Mouse (Mus musculus) liver, embryonic 11.5 days (tissue): ENCODE results near the gene Cmtm4. TPM values are rescaled to one million over a fixed set of nuclear protein-coding genes. Genes with fewer than 3 reads are reported as not detected.

Source experiments
- ATAC-seq: fragments of 200-750 bp; cut with Nextera tagmentation; replicated peaks from 2 replicates; pipeline ENCODE4 v1.8.0; 2017; ENCODE audit warnings: moderate number of reproducible peaks, mild to moderate bottlenecking, moderate TSS enrichment, moderate library complexity; ENCODE audit not compliant: low FRiP score
- DNase-seq: peaks from one replicate; pipeline ENCODE4 v3.0.0-alpha.2; 2017; ENCODE audit warnings: low spot score
- H3K27ac ChIP-seq: fragments of 300-500 bp; sonication (generic); 2 replicates; pipeline ENCODE4 v1.5.1; 2014; ENCODE audit warnings: mild to moderate bottlenecking, low read depth, low read length, control low read depth
- H3K27me3 ChIP-seq: fragments of 300-500 bp; sonication (generic); replicated peaks from 2 replicates; pipeline ENCODE4 v1.6.1; 2014; ENCODE audit warnings: low read length, mixed read lengths; ENCODE audit not compliant: control insufficient read depth, insufficient read depth
- H3K36me3 ChIP-seq: fragments of 300-500 bp; sonication (generic); 2 replicates; pipeline ENCODE4 v1.6.1; 2014; ENCODE audit warnings: mild to moderate bottlenecking, low read length, moderate library complexity, mixed read lengths; ENCODE audit not compliant: control insufficient read depth, insufficient read depth
- H3K4me1 ChIP-seq: fragments of 300-500 bp; sonication (generic); replicated peaks from 2 replicates; pipeline ENCODE4 v1.6.1; 2014; ENCODE audit warnings: low read length, mixed read lengths; ENCODE audit not compliant: control insufficient read depth, insufficient read depth
- H3K4me2 ChIP-seq: fragments of 300-500 bp; sonication (generic); 2 replicates; pipeline ENCODE4 v1.6.1; 2014; ENCODE audit warnings: mild to moderate bottlenecking, control low read depth, moderate library complexity
- H3K4me3 ChIP-seq: fragments of 300-500 bp; sonication (generic); 2 replicates; pipeline ENCODE4 v1.5.1; 2014; ENCODE audit warnings: low read depth, low read length, control low read depth
- H3K9ac ChIP-seq: fragments of 300-500 bp; sonication (generic); 2 replicates; pipeline ENCODE4 v1.6.1; 2014; ENCODE audit warnings: low read depth, low read length, control low read depth
- H3K9me3 ChIP-seq: fragments of 300-500 bp; sonication (generic); 2 replicates; pipeline ENCODE4 v1.6.1; 2016; ENCODE audit warnings: low read length, inconsistent platforms, mixed read lengths; ENCODE audit not compliant: control insufficient read depth
- WGBS: fragments of 180-500 bp; shearing (Covaris S2); extraction: QIAGEN DNeasy Blood & Tissue Kit; methylation state at CpG from one replicate; pipeline ENCODE4 v1.1.7; 2014; 5-methylcytosine and 5-hydroxymethylcytosine counted together
- polyA plus RNA-seq: library from polyadenylated mRNA; unstranded; fragments of >200 nt; fragmentation: Nextera tagmentation; extraction: Ambion mirVana; gene quantifications from 2 replicates; pipeline ENCODE4 v1.2.1, GENCODE M21; 2014

The Cmtm4 gene
- polyA plus RNA-seq, 1 experiment from 2014 or later: 1.3 TPM

DNA sequence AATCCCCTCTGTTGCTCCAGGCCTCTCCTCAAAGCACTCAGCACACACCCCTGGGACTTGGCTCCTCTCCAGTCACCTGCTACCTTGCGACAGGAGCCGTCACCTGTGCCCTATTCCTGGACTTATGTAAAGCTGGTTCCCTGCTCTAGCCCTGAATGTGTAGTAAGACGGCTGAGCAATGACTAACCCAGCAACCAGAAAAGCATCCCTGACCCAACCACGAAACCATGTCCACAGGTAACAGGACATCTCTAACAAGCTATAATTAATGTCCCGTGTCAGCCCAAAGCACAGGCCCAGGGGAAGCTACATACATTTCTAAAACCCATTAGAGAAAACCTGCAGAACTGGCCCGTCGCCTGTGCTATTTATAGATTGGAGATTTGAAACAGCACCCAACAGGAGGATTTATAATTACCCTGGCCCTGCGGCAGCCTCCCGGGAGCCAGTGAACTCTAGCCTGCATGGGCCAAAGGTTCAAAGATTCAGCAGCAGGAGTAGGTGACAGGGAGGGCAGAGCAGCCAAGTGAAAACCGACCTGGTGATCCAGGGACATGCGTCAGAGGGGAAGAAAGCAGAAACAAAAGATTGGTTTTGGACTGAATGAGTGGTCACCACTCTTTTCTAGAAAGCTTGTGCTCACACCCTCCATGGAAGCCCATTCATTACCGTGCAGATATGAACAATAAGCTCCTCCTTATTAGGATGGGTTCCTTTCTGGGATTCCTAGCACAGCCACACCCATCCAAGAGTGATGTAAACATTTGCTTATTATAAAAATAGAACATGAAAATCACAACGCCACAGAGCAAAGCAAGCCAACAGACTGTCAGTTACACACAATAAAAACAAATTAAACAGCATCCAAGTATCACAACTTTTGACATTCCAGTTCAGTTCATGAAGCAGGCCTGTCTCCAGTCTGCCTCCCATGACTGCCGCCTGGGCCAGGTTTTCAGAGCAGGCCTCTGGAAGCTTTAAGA, 20.5 kb downstream of the Cmtm4 start:
- no peaks in the 10 kb centered on the region for H3K36me3 ChIP-seq
- DNase-seq (no peak), ATAC-seq (peak; percentile 50; the same call in 1 of the 2 replicates)
- H3K4me1 ChIP-seq: no peaks in the 10 kb centered on the region
- 68% methylated on average over 14 of the region's 14 CpGs for WGBS
- H3K4me3 ChIP-seq: no peak overlapping the region
- no peak overlapping the region; the same call in 1 of the 2 replicates for H3K4me2 ChIP-seq
- no peaks in the 10 kb centered on the region for H3K9me3 ChIP-seq
- no peak overlapping the region for H3K27ac ChIP-seq
- H3K27me3 ChIP-seq: no peaks in the 10 kb centered on the region
- H3K9ac ChIP-seq: no peak overlapping the region

DNA sequence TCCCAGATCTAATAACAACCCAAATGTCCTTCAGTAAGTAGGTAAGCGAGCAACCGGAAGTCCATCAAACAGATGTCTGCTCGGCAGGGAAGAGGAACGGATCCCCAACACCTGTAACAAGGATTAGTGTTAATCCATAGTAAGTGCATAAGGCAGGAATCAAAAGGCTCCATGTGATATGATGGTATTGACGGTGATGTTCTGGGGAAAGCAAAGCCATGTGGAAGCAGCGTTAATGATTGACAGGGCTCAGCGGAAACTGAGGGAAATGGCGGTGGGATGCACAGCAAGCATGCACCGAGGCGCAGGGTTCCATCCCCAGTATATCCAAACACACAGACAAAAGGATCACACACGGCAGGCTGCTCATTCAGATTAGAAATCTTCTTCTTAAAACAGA, 21.3 kb downstream of the Cmtm4 start:
- H3K27me3 ChIP-seq: no peaks in the 10 kb centered on the region
- no peak overlapping the region for H3K4me3 ChIP-seq
- no peaks in the 10 kb centered on the region for H3K4me1 ChIP-seq
- ATAC-seq: no peak
- H3K9ac ChIP-seq: no peak overlapping the region
- no peaks in the 10 kb centered on the region for H3K36me3 ChIP-seq
- H3K27ac ChIP-seq: no peak overlapping the region
- H3K9me3 ChIP-seq: no peaks in the 10 kb centered on the region
- DNase-seq: no peak
- 78% methylated on average over 11 of the region's 11 CpGs for WGBS
- no peak overlapping the region for H3K4me2 ChIP-seq

DNA sequence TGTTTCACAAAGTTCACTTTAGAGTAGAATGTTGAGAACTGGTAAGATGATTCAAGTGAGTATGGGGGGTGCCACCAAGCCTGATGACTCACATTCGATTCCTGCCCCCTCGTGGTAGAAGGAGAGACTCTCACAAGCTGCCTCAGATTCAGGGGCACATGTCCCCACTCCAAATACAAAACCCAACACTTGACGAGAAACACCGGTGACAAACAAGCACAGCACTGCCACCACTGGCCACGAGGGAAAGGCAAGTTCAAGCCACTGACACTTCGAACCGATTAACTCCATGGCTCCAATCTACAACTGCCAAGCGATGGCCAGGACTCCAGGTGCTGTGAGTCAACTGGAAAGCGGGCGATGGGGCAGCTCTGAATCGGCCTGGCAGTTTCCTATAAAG, 21.8 kb downstream of the Cmtm4 start:
- H3K9me3 ChIP-seq: no peaks in the 10 kb centered on the region
- no peak for ATAC-seq
- H3K4me1 ChIP-seq: no peaks in the 10 kb centered on the region
- H3K27me3 ChIP-seq: no peaks in the 10 kb centered on the region
- no peak for DNase-seq
- H3K4me2 ChIP-seq: no peak overlapping the region
- no peaks in the 10 kb centered on the region for H3K36me3 ChIP-seq
- WGBS: 79% methylated on average over 11 of the region's 11 CpGs
- no peak overlapping the region for H3K4me3 ChIP-seq
- no peak overlapping the region for H3K9ac ChIP-seq
- no peak overlapping the region for H3K27ac ChIP-seq

DNA sequence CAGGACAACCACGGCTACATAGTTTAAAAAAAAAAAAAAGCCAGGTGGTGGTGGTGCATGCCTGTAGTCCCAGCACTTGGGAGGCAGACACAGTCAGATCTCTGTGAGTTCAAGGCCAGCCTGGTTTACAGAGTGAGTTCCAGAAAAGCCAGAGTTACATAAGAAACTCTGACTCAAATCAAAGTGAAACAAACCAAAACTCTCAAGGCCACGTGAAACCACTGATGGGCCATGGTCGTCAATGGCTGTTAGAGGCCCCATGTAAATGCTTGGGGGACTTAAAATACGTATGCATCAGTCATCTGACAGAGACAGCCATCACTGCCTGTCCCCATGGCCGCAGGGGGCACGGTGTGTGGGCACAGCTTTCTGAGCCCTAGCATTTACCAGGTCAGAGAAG, 24.5 kb downstream of the Cmtm4 start:
- H3K4me2 ChIP-seq: no peak overlapping the region
- H3K4me1 ChIP-seq: no peaks in the 10 kb centered on the region
- no peaks in the 10 kb centered on the region for H3K27me3 ChIP-seq
- no peak overlapping the region for H3K27ac ChIP-seq
- WGBS: 78% methylated on average over 6 of the region's 6 CpGs
- no peaks in the 10 kb centered on the region for H3K36me3 ChIP-seq
- H3K4me3 ChIP-seq: no peak overlapping the region
- DNase-seq (no peak), ATAC-seq (no peak)
- no peak overlapping the region for H3K9ac ChIP-seq
- H3K9me3 ChIP-seq: no peaks in the 10 kb centered on the region

DNA sequence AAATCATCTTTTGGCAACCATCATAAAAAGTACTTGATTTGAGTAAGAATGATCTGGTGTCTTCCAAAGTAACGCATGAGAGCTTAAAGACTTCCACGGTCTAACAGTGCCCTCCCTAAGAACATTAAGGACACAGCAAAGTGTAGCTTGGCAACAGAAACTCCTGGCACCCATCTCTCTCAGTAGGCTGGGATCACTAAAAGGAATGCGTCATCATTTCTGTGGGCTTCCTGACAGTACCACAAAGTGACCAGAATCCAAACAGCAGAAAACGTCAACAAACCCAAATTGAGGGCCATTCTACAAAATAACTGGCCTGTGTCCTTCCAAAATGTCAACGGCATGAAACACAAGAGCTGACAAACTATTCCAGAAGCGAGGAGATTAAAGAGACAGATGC, 25.5 kb downstream of the Cmtm4 start:
- H3K27me3 ChIP-seq: no peaks in the 10 kb centered on the region
- WGBS: 81% methylated on average over 6 of the region's 6 CpGs
- no peak overlapping the region for H3K4me2 ChIP-seq
- DNase-seq: no peak
- no peaks in the 10 kb centered on the region for H3K4me1 ChIP-seq
- no peaks in the 10 kb centered on the region for H3K9me3 ChIP-seq
- no peak overlapping the region for H3K9ac ChIP-seq
- H3K4me3 ChIP-seq: no peak overlapping the region
- ATAC-seq: no peak
- H3K27ac ChIP-seq: no peak overlapping the region
- no peaks in the 10 kb centered on the region for H3K36me3 ChIP-seq

DNA sequence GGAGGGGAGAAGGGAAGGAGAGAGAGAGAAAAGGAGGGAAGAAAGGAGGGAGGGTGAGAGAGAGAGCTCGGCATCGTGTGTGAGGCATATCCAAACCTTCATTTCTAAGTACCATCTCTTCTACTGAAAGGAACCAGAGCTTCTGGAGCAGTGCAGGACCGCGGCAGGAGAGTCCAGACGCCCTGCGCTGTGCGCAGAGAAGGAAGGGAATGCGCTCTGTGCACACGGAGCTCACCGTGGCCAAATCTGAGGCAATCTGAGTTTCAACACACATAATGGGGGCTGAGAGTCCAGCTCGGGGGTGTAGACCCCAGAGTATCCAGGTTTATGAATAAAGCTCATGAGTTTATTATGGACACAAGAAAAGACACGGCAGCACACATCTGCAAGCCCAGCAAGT, 26.0 kb downstream of the Cmtm4 start:
- H3K4me3 ChIP-seq: no peak overlapping the region
- H3K9ac ChIP-seq: no peak overlapping the region
- DNase-seq (no peak), ATAC-seq (no peak)
- no peak overlapping the region for H3K4me2 ChIP-seq
- H3K27ac ChIP-seq: no peak overlapping the region
- no peaks in the 10 kb centered on the region for H3K9me3 ChIP-seq
- H3K27me3 ChIP-seq: no peaks in the 10 kb centered on the region
- no peaks in the 10 kb centered on the region for H3K4me1 ChIP-seq
- H3K36me3 ChIP-seq: no peaks in the 10 kb centered on the region
- 83% methylated on average over 12 of the region's 12 CpGs for WGBS

DNA sequence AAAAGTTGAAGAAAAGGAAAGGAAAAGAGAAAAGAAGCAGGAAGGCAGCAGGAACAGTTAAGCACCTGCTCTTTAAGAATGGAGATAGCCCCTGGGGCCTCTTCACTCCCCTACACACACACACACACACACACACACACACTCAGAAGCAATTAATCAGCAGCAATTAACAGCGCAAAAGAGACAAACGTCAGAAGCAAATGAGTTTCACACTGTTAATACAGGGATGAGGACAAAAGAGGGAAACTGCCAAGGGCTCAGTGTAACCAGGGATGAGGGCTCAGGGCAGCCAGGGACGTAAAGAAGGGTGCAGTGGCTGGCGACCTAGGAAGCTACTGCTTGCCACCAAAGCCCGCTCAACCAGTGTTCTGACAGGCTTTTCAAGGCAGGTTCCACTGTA, 28.2 kb downstream of the Cmtm4 start:
- Histone ChIP-seq H3K27ac (no peak overlapping the region), H3K9me3 (no peaks in the 10 kb centered on the region), H3K36me3 (no peaks in the 10 kb centered on the region), H3K4me3 (no peak overlapping the region), H3K27me3 (no peaks in the 10 kb centered on the region), H3K4me2 (no peak overlapping the region), H3K4me1 (no peaks in the 10 kb centered on the region), H3K9ac (no peak overlapping the region)
- WGBS: 73% methylated on average over 5 of the region's 5 CpGs
- no peak for ATAC-seq
- DNase-seq: no peak

DNA sequence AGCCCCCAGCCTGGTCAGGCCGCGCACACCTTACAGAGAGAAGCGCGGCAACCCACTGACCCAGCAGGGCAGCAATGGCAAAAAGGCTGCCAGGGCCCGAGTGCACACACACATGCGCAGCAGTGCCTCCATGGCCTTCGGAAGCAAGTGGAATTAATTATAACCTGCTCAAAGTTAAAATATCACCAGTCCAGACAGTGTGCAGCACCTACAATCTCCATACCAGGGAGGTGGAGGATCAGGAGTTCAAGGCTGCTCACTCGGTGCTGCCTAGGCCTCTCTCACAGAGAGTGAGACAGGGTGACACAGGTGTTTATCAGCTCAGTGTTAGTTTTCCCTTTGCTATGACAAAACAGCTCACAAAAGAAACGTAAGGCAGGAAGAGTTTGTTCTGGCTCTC, 29.9 kb downstream of the Cmtm4 start:
- WGBS: 86% methylated on average over 9 of the region's 9 CpGs

More for the DNA sequence above, 29.9 kb downstream of the Cmtm4 start:
- Histone ChIP-seq H3K4me1 (no peaks in the 10 kb centered on the region), H3K9me3 (no peaks in the 10 kb centered on the region), H3K27me3 (no peaks in the 10 kb centered on the region), H3K4me3 (no peak overlapping the region), H3K27ac (no peak overlapping the region), H3K36me3 (no peaks in the 10 kb centered on the region), H3K4me2 (no peak overlapping the region), H3K9ac (no peak overlapping the region)
- ATAC-seq (no peak; the same call in 1 of the 2 replicates), DNase-seq (no peak)
